Mouse (Mus musculus): ENCODE results near the gene Prima1. TPM values are rescaled to one million over a fixed set of nuclear protein-coding genes. Genes with fewer than 3 reads are reported as not detected.

The Prima1 gene
- polyA plus RNA-seq, 1 experiment from 2014 or later, result 0.80 TPM

Other genes with a start within 250 kb of the Prima1 start
- 13.6 and 14.4 TPM in 2 replicates for gene Fam181a, start 68.8 kb upstream of the Prima1 start, polyA plus RNA-seq (2016; fragmentation: Nextera tagmentation; extraction: Ambion mirVana)
- 0.71 and 2.0 TPM in 2 replicates for gene Asb2, start 113.9 kb upstream of the Prima1 start, polyA plus RNA-seq (2016; fragmentation: Nextera tagmentation; extraction: Ambion mirVana)
- gene Otub2, start 146.5 kb upstream of the Prima1 start, polyA plus RNA-seq (2016; fragmentation: Nextera tagmentation; extraction: Ambion mirVana), result 16.9 TPM in 2 replicates
- 0.79 and 1.3 TPM in 2 replicates for gene 9330161L09Rik, start 165.7 kb upstream of the Prima1 start, polyA plus RNA-seq (2016; fragmentation: Nextera tagmentation; extraction: Ambion mirVana)
- 120 and 128 TPM in 2 replicates for gene Ddx24, start 183.7 kb upstream of the Prima1 start, polyA plus RNA-seq (2016; fragmentation: Nextera tagmentation; extraction: Ambion mirVana)
- 9.2 and 11.3 TPM in 2 replicates for gene Ifi27, start 192.1 kb upstream of the Prima1 start, polyA plus RNA-seq (2016; fragmentation: Nextera tagmentation; extraction: Ambion mirVana)
- 3.2 and 3.7 TPM in 2 replicates for gene Ifi27l2a, start 201.5 kb upstream of the Prima1 start, polyA plus RNA-seq (2016; fragmentation: Nextera tagmentation; extraction: Ambion mirVana)
- gene Ifi27l2b, start 215.1 kb upstream of the Prima1 start, polyA plus RNA-seq (2016; fragmentation: Nextera tagmentation; extraction: Ambion mirVana), result not detected in 2 replicates

Measured in hindbrain, embryonic 12.5 days (tissue).